Mouse (Mus musculus): ENCODE measurements around the gene Gbp4. TPM values are rescaled to one million over a fixed set of nuclear protein-coding genes. Genes with fewer than 3 reads are reported as not detected.
A peak's percentile ranks its signal among the peaks of the same experiment; 100 is the strongest.
"Not testable (repeated sequence)": the region's sequence is repeated elsewhere in the genome, so short reads cannot be mapped to it uniquely, and the experiment has no call there.

Gbp4 gene
- total RNA-seq (2015), result 2.2 TPM in 2 replicates
- total RNA-seq (2017), result 1.9 and 3.0 TPM in 2 replicates

DNA sequence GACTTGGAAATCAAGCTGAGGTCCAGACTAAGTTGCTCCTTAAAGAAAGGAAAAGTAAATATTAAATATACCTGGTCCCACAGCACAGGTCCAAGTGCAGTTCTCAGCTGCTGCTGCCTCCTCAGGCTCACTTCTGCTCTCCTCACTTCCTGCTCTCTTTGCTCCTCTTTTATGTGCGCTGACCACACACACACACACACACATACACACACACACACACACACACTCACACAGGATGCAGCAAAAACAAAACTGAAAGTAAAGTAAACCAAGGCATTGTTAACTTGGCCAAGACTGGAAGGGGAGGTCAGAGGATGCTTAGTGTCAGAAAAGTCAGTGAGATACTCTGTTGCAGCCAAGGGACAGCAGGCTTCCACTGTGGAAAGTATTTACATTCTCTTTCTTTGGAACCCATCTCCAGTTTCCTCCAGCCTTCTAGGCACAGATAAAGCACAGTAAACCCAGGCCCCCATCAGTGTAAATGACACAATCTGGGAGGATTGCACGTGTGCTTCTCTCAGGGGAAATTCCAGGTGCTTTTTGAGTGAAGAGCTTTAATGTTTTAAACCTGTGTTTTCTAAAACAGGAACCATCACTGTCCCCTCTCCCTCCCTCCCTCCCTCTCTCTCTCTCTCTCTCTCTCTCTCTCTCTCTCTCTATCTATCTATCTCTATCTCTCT, at the start of gene Gbp4, which contains the start of the genes Gbp9 and Gbp8:
Gene Gbp4 (minus strand): TSS at position 178 of the 680 bp plus-strand sequence.
Gene Gbp9 (minus strand): TSS at position 131 of the 680 bp plus-strand sequence.
Gene Gbp8 (minus strand): TSS at position 132 of the 680 bp plus-strand sequence.
- ATAC-seq (ENCODE audit: poor library complexity, severe bottlenecking), result peak; percentile 62

DNA sequence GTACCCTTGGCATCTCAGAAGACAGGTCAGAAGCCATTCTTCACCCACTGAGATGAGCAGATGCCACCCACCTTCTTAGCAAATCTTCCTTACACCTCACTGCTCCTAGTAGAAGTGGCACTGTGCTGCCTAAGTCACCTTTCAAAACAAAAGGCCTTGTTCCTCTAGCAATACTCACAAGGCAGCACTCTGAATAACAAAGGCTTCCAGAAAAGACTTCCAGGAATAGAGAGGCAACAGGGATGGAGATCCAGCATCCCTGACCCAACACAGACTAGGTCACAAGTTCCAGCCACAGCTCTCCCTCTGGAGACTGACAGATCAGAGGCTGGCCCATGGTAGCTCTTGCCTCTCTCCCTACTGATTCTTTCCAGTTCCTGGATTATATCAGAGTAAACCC, 42.1 kb upstream of the Gbp4 start:
- ATAC-seq (ENCODE audit: poor library complexity, severe bottlenecking), result no peak

DNA sequence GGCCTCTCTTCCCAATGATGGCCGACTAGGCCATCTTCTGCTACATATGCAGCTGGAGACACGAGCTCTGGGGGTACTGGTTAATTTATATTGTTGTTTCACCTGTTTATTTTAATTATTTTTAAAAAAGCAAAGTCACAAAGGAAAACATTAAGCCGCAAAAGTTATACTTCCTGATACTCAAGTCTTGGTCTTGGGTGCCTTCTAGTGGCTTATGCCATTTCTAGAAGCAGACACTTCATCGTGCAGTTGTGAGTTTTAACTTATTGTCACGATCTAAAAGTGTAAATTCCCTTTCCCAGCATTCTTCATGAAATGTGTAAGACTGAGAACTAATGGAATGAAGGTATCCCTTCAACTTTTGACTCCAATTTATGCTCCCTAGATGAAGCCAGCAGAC, 17.2 kb upstream of the Gbp4 start:
- no peak for ATAC-seq (ENCODE audit: poor library complexity, severe bottlenecking)

DNA sequence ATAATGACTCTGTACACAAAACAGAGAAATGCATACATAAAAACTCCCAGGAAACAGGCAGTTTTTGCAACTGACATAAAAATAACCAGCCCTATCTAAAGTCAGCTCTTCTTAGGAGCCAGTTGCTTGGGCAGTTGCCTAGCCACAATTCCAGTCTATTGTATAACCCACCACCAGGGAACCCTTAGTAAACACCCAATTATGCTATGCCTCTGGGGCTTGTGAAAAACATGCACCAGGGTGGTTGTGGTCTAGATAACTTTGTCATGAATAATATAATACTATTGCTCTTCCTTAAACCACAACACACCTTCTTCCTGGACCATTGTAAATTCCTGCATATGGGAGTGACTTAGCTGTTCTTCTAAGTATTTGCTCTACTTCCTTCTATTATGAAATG, 14.7 kb upstream of the Gbp4 start:
- ATAC-seq (ENCODE audit: poor library complexity, severe bottlenecking), result no peak

DNA sequence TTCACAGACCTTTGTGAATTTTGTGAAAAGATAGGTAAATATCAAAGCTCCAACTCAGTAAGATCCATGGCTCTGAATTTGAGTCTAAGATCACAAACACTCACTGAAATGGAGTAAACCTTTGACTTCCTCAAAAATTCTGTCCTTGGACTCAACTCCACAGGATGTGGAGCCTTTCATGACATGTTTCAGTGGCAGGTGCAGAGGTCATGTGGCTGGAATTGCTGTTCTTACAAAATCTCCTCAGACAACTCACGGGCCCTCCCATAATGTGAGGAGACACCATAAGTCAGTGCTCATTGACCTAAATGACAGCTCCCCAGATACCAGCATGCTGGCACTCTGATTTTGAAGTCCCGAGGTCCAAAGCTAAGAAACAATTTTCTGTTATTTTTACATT, 8.7 kb upstream of the Gbp4 start:
- not testable (repeated sequence) for ATAC-seq (ENCODE audit: poor library complexity, severe bottlenecking)

DNA sequence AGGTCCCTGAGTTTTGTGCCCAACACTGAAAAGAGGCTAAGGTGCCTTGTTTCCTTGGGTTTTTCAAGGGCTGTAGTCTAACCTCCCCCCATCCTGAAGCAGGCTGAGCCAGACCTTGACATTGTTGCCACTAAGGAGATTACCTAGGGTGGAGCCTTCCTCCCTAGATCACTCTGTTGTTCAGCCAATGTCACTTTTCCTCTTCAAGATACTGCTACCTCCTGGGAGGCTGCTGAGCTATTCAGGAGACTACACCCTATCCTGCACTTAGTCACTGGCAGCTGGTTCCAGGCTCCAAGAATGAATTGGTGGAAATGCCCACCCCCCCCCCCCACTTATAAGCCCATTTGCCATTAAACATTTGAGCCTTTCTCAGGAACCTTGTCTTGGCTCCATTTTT, 7.1 kb upstream of the Gbp4 start:
- no peak for ATAC-seq (ENCODE audit: poor library complexity, severe bottlenecking)

DNA sequence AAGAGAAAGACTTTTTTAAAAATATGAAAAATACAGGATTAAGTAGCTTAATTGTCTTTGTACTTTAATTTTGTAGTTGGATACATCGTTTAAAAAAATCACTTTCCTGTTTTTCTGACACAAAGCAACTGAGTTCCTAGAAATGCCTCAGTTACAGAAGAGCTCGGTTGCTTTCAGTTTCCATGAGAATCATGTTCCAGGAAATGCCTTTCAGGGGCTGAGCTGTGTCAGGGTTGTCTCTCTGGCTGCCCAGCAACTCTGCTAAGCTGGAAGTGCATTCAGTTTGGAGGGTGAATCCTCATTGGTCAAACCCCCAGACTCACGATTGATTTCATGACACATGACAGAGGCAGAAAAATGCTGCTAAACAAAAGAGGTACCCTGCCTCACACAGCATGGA, 6.3 kb upstream of the Gbp4 start:
- peak; percentile 22 for ATAC-seq (ENCODE audit: poor library complexity, severe bottlenecking)

DNA sequence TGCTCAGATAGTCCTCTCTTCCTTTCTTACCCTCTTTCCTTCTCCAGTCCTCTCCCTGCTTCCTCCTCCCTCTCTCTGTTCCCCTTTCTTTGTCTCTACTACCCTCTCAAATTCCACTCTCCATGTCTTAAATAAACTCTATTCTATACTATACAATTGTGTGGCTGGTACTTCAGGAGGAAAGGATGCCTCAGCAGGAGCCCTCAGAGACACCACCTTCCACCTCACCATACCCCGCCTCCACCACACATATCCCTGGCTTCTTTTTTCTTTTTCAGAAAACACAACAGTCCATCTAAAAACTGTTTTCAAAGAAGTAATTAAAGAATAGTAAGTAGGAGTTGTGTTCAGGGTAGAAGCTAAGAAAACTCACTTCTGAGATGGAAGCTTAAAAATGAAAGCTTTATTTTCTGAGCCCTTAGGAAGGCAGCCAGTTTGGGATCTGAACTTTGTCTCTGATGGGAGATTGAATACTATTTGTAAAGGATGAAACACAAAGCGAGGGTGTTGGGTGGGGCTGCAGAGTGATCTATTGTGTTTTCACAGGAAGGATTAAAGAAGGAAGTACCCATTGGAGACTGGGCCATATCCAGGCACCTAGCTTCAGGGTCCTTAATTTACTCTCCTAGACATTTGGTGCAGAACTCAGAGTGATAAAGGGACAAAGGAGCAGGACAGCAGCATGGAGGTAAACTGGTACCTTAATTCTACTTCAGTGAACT, 864 bp upstream of the Gbp4 start:
- 0 out of 2 replicates have a peak, but pooled peaks have one; percentile 3 for ATAC-seq (ENCODE audit: poor library complexity, severe bottlenecking)

DNA sequence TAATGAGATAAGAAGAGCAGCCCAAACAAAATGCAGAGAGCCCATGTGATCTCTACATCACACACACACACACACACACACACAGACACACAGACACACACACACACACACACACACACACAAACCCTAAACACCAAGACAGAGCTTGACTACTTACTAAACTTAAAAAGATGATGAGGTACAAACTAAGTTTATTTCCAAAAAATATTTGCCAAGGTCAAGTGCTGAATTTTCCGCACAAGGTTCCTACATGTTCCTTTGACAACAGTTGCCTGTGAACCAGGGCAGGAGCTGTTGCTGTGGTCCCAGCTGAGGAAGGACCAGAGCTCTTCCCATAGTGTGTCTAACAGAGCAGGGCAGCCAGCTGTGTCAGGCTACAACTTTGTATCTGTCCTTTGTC, 480 bp downstream of the Gbp4 start:
- no peak for ATAC-seq (ENCODE audit: poor library complexity, severe bottlenecking)

DNA sequence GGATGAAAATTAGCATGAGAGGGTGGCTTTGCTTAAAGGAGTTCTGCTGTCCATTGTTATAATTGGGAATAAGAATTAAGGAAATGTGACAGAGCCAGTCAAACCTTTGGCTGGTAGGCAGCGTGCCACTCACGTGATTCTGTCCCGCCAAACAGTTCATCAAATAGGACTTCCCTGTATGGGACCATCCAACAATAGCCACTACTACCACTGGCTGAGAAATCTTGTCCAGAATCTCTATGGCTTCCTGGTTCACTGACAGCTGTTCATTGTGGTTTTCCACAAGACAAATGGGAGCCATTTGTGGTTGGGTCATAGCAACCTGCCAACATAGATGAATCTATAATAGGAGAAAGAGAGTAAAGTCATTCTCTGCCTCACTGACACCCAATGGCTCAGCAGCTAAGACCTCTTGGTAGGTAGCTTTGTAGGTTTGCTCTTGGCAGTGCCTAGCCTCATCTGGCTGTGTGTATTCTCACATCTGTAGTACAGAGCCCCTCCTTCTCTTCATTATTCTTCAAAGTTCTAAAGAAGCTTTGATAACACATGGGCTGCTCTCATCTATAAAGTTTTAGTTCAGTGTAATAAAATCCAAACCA, 2.6 kb downstream of the Gbp4 start:
- ATAC-seq (ENCODE audit: poor library complexity, severe bottlenecking), result not testable (repeated sequence)

DNA sequence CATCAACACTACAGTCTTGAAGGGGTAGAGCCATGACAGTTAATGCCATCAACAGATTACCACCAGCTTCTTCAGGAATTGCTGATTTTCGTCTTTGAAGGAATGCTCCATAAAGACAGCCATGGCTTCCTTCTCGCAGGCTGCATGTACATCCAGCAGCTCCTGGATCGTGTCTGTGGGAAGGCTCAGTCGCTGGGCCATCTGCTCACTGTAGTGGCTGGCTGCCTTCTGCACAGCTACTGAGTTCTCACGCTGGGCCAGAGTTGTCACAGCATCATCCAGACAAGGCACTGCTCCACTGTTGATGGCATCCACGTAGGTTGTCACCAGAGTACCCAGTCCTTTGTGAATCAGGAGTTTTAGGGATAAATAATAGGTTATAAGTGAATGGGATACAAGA, 17.7 kb downstream of the Gbp4 start:
- ATAC-seq (ENCODE audit: poor library complexity, severe bottlenecking), result not testable (repeated sequence)

DNA sequence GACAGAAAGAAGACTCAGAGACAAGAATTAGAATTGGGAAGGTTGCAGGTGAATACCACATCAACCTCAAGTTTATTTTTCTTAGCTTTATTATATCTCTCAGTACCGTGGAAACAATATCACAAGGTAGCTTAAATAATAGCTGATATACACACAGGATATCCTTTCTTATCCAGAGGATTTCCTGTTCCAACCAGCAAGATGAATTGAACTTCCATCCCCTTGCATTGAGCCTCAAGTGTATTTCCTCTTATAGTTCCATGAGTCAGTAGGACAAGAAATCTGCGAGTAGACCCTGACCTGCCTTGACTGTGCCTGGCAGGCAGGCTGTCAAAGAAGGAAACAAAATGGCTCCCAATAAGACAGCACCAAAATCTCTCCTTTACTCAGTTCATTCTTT, 23.6 kb downstream of the Gbp4 start:
- ATAC-seq (ENCODE audit: poor library complexity, severe bottlenecking), result no peak

DNA sequence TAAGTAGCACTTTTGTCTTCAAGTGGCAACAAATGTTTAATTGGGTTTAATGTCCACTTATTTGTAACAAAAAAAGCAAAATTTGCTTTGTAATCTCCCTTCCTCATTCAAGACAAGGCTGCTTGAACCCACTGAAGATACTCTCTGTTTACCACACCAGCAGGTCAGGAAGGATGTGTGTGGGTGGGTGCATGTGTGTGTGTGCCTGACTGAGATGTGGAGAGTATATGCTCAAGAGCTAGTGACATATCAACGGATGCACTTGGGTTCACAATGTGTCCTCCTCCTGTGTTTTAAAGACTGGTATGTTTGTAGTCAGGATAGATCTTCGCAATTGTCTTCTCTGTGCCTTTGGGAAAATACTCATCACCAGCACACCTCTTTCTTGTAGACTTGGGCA, 24.7 kb downstream of the Gbp4 start:
- ATAC-seq (ENCODE audit: poor library complexity, severe bottlenecking), result no peak

DNA sequence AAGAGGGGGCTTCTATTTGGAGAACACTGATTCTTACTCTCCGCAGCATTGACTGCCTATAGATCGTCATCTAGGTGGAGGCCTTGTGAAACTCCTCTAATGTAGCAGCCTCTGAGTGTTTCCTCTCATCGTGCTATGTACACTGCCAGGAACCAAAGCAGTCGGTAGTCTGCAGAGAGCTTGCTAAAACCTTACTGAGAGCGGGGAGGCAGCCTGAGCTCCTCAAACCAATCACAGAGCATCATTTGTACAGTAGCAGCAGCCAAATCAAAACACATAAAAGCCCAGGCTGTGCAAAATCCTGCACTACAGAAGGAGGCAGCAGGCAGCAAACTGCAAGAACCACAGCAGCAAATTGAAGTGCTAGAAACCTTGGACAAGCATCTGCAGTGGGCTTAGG, 25.7 kb downstream of the Gbp4 start:
- no peak for ATAC-seq (ENCODE audit: poor library complexity, severe bottlenecking)

DNA sequence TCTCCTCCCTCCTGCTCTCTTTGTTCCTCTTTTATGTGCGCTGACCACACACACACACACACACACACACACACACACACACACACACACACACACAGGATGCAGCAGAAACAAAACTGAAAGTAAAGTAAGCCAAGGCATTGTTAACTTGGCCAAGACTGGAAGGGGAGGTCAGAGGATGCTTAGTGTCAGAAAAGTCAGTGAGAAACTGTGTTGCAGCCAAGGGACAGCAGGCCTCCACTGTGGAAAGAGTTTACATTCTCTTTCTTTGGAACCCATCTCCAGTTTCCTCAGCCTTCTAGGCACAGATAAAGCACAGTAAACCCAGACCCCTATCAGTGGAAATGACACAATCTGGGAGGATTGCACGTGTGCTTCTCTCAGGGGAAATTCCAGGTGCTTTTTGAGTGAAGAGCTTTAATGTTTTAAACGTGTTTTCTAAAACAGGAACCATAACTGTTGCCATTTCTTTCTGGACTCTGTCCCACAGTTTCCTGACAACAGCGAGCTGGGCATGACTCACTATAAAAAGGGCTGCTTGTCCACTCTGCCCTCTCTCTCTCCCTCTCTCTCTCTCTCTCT, 29.0 kb downstream of the Gbp4 start:
- peak; percentile 89 for ATAC-seq (ENCODE audit: poor library complexity, severe bottlenecking)

DNA sequence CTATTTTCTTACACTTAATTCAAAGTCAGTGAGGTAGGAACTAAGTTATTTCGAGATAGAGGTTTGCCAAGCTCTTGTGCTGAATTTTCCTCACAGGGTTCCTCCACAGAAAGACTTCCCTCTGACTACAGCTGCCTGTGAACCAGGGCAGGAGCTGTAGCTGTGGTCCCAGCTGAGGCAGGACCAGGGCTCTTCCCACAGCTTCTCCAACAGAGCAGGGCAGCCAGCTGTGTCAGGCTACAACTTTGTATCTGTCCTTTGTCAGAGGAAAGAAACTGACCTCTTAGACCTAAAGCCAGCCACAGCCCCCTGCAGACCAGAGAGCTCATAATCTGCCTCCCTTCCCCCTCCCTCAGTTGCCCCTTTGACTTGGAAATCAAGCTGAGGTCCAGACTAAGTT, 29.6 kb downstream of the Gbp4 start:
- peak; percentile 20 for ATAC-seq (ENCODE audit: poor library complexity, severe bottlenecking)

DNA sequence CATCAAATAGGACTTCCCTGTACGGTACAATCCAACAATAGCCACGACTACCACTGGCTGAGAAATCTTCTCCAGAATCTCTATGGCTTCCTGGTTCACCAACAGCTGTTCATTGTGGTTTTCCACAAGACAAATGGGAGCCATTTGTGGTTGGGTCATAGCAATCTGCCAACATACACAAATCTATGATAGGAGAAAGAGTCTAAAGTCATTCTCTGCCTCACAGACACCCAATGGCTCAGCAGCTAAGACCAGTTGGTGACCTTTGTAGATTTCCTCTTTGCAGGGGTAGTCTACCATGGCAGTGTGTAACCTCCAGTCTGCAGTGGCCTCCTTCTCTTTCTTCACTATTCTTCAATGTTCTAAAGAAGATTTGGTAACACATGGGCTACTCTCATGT, 33.7 kb downstream of the Gbp4 start:
- not testable (repeated sequence) for ATAC-seq (ENCODE audit: poor library complexity, severe bottlenecking)

DNA sequence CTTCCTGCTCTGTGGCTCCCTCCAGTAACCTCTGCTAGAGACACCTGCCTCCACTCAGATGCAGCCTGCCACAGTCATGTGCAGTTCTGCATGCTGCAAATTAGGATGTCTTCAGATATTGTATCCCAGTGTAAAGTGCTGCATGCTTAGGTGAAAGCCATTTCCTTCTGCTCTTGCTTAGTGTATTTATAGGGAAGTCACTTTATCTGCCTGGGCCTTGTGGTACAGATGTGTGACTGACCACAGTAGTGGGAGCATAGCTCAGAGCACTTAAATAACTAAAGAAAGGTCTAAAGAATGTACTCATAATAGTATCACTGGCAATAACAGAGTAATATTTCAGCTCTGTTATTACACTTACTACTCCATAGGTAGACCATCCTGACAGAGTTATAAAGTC, 57.5 kb downstream of the Gbp4 start:
- ATAC-seq (ENCODE audit: poor library complexity, severe bottlenecking), result peak; percentile 30; the same call in 1 of the 2 replicates

DNA sequence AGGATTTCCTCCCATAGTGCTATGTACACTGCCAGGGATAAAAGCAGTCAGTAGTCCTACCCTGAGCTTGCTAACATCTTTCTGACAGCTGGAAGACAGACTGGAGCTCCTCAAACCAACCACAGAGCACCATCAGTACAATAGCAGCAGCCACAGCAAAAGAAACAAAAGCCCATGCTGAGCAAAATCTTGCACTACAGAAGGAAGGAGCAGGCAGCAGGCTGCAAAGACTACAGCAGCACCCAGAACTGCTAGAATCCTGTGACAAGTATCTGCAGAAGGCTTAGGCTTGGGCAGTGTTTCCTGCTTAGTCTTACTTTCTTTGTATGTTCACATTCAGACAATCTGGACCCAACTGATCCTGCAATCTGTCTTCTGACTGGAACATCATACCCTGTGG, 71.0 kb downstream of the Gbp4 start:
- ATAC-seq (ENCODE audit: poor library complexity, severe bottlenecking), result not testable (repeated sequence)
